Mouse (Mus musculus): ENCODE measurements around the gene Pla2g10. TPM values are rescaled to one million over a fixed set of nuclear protein-coding genes. Genes with fewer than 3 reads are reported as not detected.
A peak's percentile ranks its signal among the peaks of the same experiment; 100 is the strongest.
"Not testable (repeated sequence)": the region's sequence is repeated elsewhere in the genome, so short reads cannot be mapped to it uniquely, and the experiment has no call there.

The Pla2g10 gene
- polyA plus RNA-seq, 1 experiment from 2014 or later, result 0.28 TPM

GRCm38 (mm10) chr16:13671685-13672385 lies 58.9 kb downstream of the Pla2g10 start, which contains the start of the genes Bfar and 3110001I22Rik:
TSS of gene Bfar (plus strand) at chr16:13671858.
TSS of gene 3110001I22Rik (plus strand) at chr16:13671929.
- under 1% methylated on average over 54 of the region's 54 CpGs for WGBS
- Histone ChIP-seq H3K27me3 (no peaks in the 10 kb centered on the region), H3K27ac (replicated peaks) (peak within 1 kb of the TSS; percentile 90), H3K4me2 (replicated peaks) (peak within 1 kb of the TSS; percentile 56), H3K9ac (peak within 1 kb of the TSS; percentile 82), H3K4me1 (peaks cover 24% of the 10 kb centered on the region), H3K4me3 (replicated peaks) (peak within 1 kb of the TSS; percentile 90), H3K36me3 (peaks cover 6% of the 10 kb centered on the region), H3K9me3 (replicated peaks) (no peaks in the 10 kb centered on the region)
- peak; percentile 93 for ATAC-seq (ENCODE audit: insufficient number of reproducible peaks, low FRiP score, low TSS enrichment, low read depth)

GRCm38 (mm10) chr16:13670896-13671295 lies 59.9 kb downstream of the Pla2g10 start:
- 81% methylated on average over 5 of the region's 5 CpGs for WGBS
- Histone ChIP-seq H3K4me1 (peaks cover 25% of the 10 kb centered on the region), H3K4me3 (replicated peaks) (peak overlapping the region; percentile 90)
- H3K36me3 ChIP-seq; H3K4me2 ChIP-seq (replicated peaks); H3K27ac ChIP-seq (replicated peaks); H3K9ac ChIP-seq; H3K9me3 ChIP-seq (replicated peaks); ATAC-seq (ENCODE audit: insufficient number of reproducible peaks, low FRiP score, low TSS enrichment, low read depth); H3K27me3 ChIP-seq: not testable (repeated sequence)

- ATAC-seq (ENCODE audit: insufficient number of reproducible peaks, low FRiP score, low TSS enrichment, low read depth), result no peak
- Histone ChIP-seq H3K27me3 (no peaks in the 10 kb centered on the region), H3K9ac (no peak overlapping the region), H3K36me3 (peaks cover 20% of the 10 kb centered on the region), H3K4me2 (replicated peaks) (no peak overlapping the region), H3K27ac (replicated peaks) (no peak overlapping the region), H3K9me3 (replicated peaks) (no peaks in the 10 kb centered on the region), H3K4me3 (replicated peaks) (no peak overlapping the region), H3K4me1 (peaks cover 25% of the 10 kb centered on the region)
- WGBS, result 90% methylated on average over 1 of the region's 1 CpGs
Measured at GRCm38 (mm10) chr16:13669282-13669681, 61.5 kb downstream of the Pla2g10 start.

GRCm38 (mm10) chr16:13668402-13669108 lies 62.2 kb downstream of the Pla2g10 start:
- 81% methylated on average over 10 of the region's 10 CpGs for WGBS
- no peak overlapping the region for H3K9ac ChIP-seq

GRCm38 (mm10) chr16:13667878-13668343 lies 62.9 kb downstream of the Pla2g10 start, which contains the start of gene Parn:
TSS of gene Parn (minus strand) at chr16:13668170.
- no peaks in the 10 kb centered on the region for H3K9me3 ChIP-seq (replicated peaks)
- peaks cover 26% of the 10 kb centered on the region for H3K36me3 ChIP-seq
- ATAC-seq (ENCODE audit: insufficient number of reproducible peaks, low FRiP score, low TSS enrichment, low read depth), result peak; percentile 88
- peak within 1 kb of the TSS; percentile 74 for H3K4me2 ChIP-seq (replicated peaks)
- WGBS, result 0% methylated on average over 35 of the region's 35 CpGs
- H3K27ac ChIP-seq (replicated peaks), result peak within 1 kb of the TSS; percentile 84
- H3K4me1 ChIP-seq, result peaks cover 18% of the 10 kb centered on the region
- peak within 1 kb of the TSS; percentile 68 for H3K9ac ChIP-seq
- no peaks in the 10 kb centered on the region for H3K27me3 ChIP-seq
- peak within 1 kb of the TSS; percentile 80 for H3K4me3 ChIP-seq (replicated peaks)

More at GRCm38 (mm10) chr16:13668402-13669108, 62.2 kb downstream of the Pla2g10 start:
- Histone ChIP-seq H3K4me1 (peaks cover 25% of the 10 kb centered on the region), H3K9me3 (replicated peaks) (no peaks in the 10 kb centered on the region), H3K36me3 (peaks cover 22% of the 10 kb centered on the region), H3K4me3 (replicated peaks) (peak overlapping the region; percentile 80), H3K27me3 (no peaks in the 10 kb centered on the region), H3K4me2 (replicated peaks) (peak overlapping the region; percentile 74), H3K27ac (replicated peaks) (peak overlapping the region; percentile 84)
- no peak for ATAC-seq (ENCODE audit: insufficient number of reproducible peaks, low FRiP score, low TSS enrichment, low read depth)

Other genes starting within 250 kb of the Pla2g10 start
- 41.4 and 42.5 TPM in 2 replicates for gene Parn, start 62.8 kb downstream of the Pla2g10 start, polyA plus RNA-seq (2015; fragmentation: Nextera tagmentation; extraction: Ambion mirVana)
- gene Bfar, start 59.1 kb downstream of the Pla2g10 start, polyA plus RNA-seq (2015; fragmentation: Nextera tagmentation; extraction: Ambion mirVana), result 51.4 and 54.3 TPM in 2 replicates
- gene 3110001I22Rik, start 59.1 kb downstream of the Pla2g10 start, polyA plus RNA-seq (2015; fragmentation: Nextera tagmentation; extraction: Ambion mirVana), result 3.8 and 4.4 TPM in 2 replicates
- 59.5 and 59.6 TPM in 2 replicates for gene Rrn3, start 49.7 kb upstream of the Pla2g10 start, polyA plus RNA-seq (2015; fragmentation: Nextera tagmentation; extraction: Ambion mirVana)
- gene Ntan1, start 87.9 kb upstream of the Pla2g10 start, polyA plus RNA-seq (2015; fragmentation: Nextera tagmentation; extraction: Ambion mirVana), result 187 and 201 TPM in 2 replicates
- gene Pdxdc1, start 172.1 kb upstream of the Pla2g10 start, polyA plus RNA-seq (2015; fragmentation: Nextera tagmentation; extraction: Ambion mirVana), result 97.3 and 103 TPM in 2 replicates
- 5.7 and 6.4 TPM in 2 replicates for gene Mpv17l, start 172.2 kb upstream of the Pla2g10 start, polyA plus RNA-seq (2015; fragmentation: Nextera tagmentation; extraction: Ambion mirVana)